Mouse (Mus musculus) CH12.LX (cell line): ENCODE results near the gene Itpr1.

ENCODE experiments used
- CTCF ChIP-seq, 2 experiments: IDR thresholded peaks in 1 of 2; conservative IDR thresholded peaks in 1 of 2; 2 replicates each; pipeline ENCODE4 v1.5.1; 2011 to 2012; ENCODE audit warnings: low read depth in 2 of 2, low read length in 2 of 2, improper control_type of control experiment in 1 of 2, inconsistent platforms in 1 of 2, mild to moderate bottlenecking in 1 of 2, moderate library complexity in 1 of 2
- JUND ChIP-seq: conservative IDR thresholded peaks from 2 replicates; pipeline ENCODE4 v1.6.1; 2011; ENCODE audit warnings: low read depth, low read length, improper control_type of control experiment
- MAZ ChIP-seq: IDR thresholded peaks from 2 replicates; pipeline ENCODE4 v1.6.1; 2012; ENCODE audit warnings: low read depth, mild to moderate bottlenecking, inconsistent platforms, low read length, improper control_type of control experiment, moderate library complexity
- USF2 ChIP-seq: conservative IDR thresholded peaks from 2 replicates; pipeline ENCODE4 v1.6.1; 2011; ENCODE audit warnings: low read depth, low read length, improper control_type of control experiment
- ZKSCAN1 ChIP-seq: IDR thresholded peaks from 2 replicates; pipeline ENCODE4 v1.6.1; 2012; ENCODE audit warnings: low read depth, inconsistent platforms, low read length, improper control_type of control experiment, borderline replicate concordance

GRCm38 (mm10) chr6:108535309-108535708 lies 322.4 kb downstream of the Itpr1 start:
- TF ChIP-seq USF2 (no peak), CTCF (conservative IDR thresholded peaks at IDR 0.05 in 1 of 2, IDR thresholded peaks at IDR 0.05 in 1 of 2; ENCODE audit: low read depth in 2 of 2, low read length in 2 of 2) (no peak), ZKSCAN1 (no peak), MAZ (no peak), JUND (no peak)
